Mouse (Mus musculus) MEL (cell line): ENCODE measurements around the gene Drc1. TPM values are rescaled to one million over a fixed set of nuclear protein-coding genes. Genes with fewer than 3 reads are reported as not detected.

Experiments
- DNase-seq: peaks from one replicate; pipeline ENCODE4 v3.0.0; 2011; ENCODE audit warnings: low read depth, low spot score
- H3K27ac ChIP-seq: 2 replicates; pipeline ENCODE4 v1.5.1; 2012; ENCODE audit warnings: low read depth, mild to moderate bottlenecking, control low read depth, low read length, moderate library complexity; ENCODE audit not compliant: control insufficient read depth
- H3K27me3 ChIP-seq, 2 experiments: fragments of 150-350 bp in 1 of 2; sonication (generic) in 1 of 2; 2 replicates each; pipeline ENCODE4 v1.6.1; 2012; ENCODE audit warnings: low read length in 2 of 2, mild to moderate bottlenecking in 2 of 2, improper control_type of control experiment in 1 of 2, moderate library complexity in 1 of 2; ENCODE audit not compliant: insufficient read depth in 2 of 2, control insufficient read depth in 1 of 2
- H3K36me3 ChIP-seq, 2 experiments: 2 replicates each; pipeline ENCODE4 v1.6.1; 2012 to 2014; ENCODE audit warnings: low read length in 2 of 2, improper control_type of control experiment in 1 of 2, inconsistent platforms in 1 of 2, mild to moderate bottlenecking in 1 of 2; ENCODE audit not compliant: insufficient read depth in 2 of 2, control insufficient read depth in 1 of 2
- H3K4me1 ChIP-seq, 2 experiments: fragments of 150-350 bp in 1 of 2; sonication (generic) in 1 of 2; 2 replicates each; pipeline ENCODE4 v1.6.1; 2012; ENCODE audit warnings: low read length in 2 of 2, improper control_type of control experiment in 1 of 2, mild to moderate bottlenecking in 1 of 2; ENCODE audit not compliant: insufficient read depth in 2 of 2, control insufficient read depth in 1 of 2
- H3K4me3 ChIP-seq, 2 experiments: fragments of 150-350 bp in 1 of 2; sonication (generic) in 1 of 2; 2 replicates each; pipeline ENCODE4 v1.5.1; 2012; ENCODE audit warnings: low read depth in 2 of 2, low read length in 2 of 2, mild to moderate bottlenecking in 2 of 2, moderate library complexity in 2 of 2, control low read depth in 1 of 2, improper control_type of control experiment in 1 of 2; ENCODE audit not compliant: control insufficient read depth in 1 of 2, insufficient read depth in 1 of 2
- H3K79me2 ChIP-seq: 2 replicates; pipeline ENCODE4 v1.6.1; 2012; ENCODE audit warnings: mild to moderate bottlenecking, low read length, moderate library complexity; ENCODE audit not compliant: control insufficient read depth, poor library complexity, insufficient read depth
- H3K9ac ChIP-seq: 2 replicates; pipeline ENCODE4 v1.6.1; 2012; ENCODE audit warnings: low read depth, mild to moderate bottlenecking, control low read depth, low read length, moderate library complexity; ENCODE audit not compliant: control insufficient read depth, poor library complexity, severe bottlenecking
- H3K9me3 ChIP-seq: fragments of 150-350 bp; sonication (generic); replicated peaks from 2 replicates; pipeline ENCODE4 v1.6.1; 2012; ENCODE audit warnings: mild to moderate bottlenecking, low read length, improper control_type of control experiment, moderate library complexity; ENCODE audit not compliant: insufficient read depth
- BHLHE40 ChIP-seq: IDR thresholded peaks from 2 replicates; pipeline ENCODE4 v1.6.1; 2012; ENCODE audit warnings: low read depth, mild to moderate bottlenecking, inconsistent platforms, low read length, improper control_type of control experiment, borderline replicate concordance
- CHD1 ChIP-seq: IDR thresholded peaks from 2 replicates; pipeline ENCODE4 v1.6.1; 2012; ENCODE audit warnings: low read depth, mild to moderate bottlenecking, inconsistent platforms, low read length, improper control_type of control experiment
- CTCF ChIP-seq, 3 experiments: IDR thresholded peaks in 2 of 3; conservative IDR thresholded peaks in 1 of 3; 2 replicates each; pipeline ENCODE4 v1.5.1; 2011 to 2012; ENCODE audit warnings: low read length in 3 of 3, low read depth in 2 of 3, mild to moderate bottlenecking in 2 of 3, improper control_type of control experiment in 1 of 3, inconsistent platforms in 1 of 3, mixed read lengths in 1 of 3, moderate library complexity in 1 of 3; ENCODE audit not compliant: control insufficient read depth in 1 of 3, insufficient read depth in 1 of 3, poor library complexity in 1 of 3, severe bottlenecking in 1 of 3
- E2F4 ChIP-seq: IDR thresholded peaks from 2 replicates; pipeline ENCODE4 v1.6.1; 2011; ENCODE audit warnings: low read depth, low read length, improper control_type of control experiment, borderline replicate concordance
- ELF1 ChIP-seq: IDR thresholded peaks from 2 replicates; pipeline ENCODE4 v1.6.1; 2014; ENCODE audit warnings: low read depth, mild to moderate bottlenecking, inconsistent platforms, low read length, improper control_type of control experiment, moderate library complexity
- EP300 ChIP-seq, 2 experiments: IDR thresholded peaks; 2 replicates each; pipeline ENCODE4 v1.6.1; 2011; ENCODE audit warnings: improper control_type of control experiment in 2 of 2, low read length in 2 of 2, low read depth in 1 of 2, mild to moderate bottlenecking in 1 of 2
- ETS1 ChIP-seq: IDR thresholded peaks from 2 replicates; pipeline ENCODE4 v1.6.1; 2012; ENCODE audit warnings: low read depth, mild to moderate bottlenecking, inconsistent platforms, low read length, improper control_type of control experiment, moderate library complexity
- GATA1 ChIP-seq: IDR thresholded peaks from 2 replicates; pipeline ENCODE4 v1.6.1; 2011; ENCODE audit warnings: low read depth, low read length, improper control_type of control experiment
- HCFC1 ChIP-seq: IDR thresholded peaks from 2 replicates; pipeline ENCODE4 v1.6.1; 2012; ENCODE audit warnings: low read depth, mild to moderate bottlenecking, inconsistent platforms, low read length, improper control_type of control experiment, moderate library complexity
- KAT2A ChIP-seq: conservative IDR thresholded peaks from 2 replicates; pipeline ENCODE4 v1.6.1; 2012; ENCODE audit warnings: low read depth, low read length, improper control_type of control experiment, inconsistent platforms
- MAFK ChIP-seq: IDR thresholded peaks from 2 replicates; pipeline ENCODE4 v1.6.1; 2011; ENCODE audit warnings: low read depth, mild to moderate bottlenecking, low read length, improper control_type of control experiment, borderline replicate concordance
- MAX ChIP-seq: IDR thresholded peaks from 2 replicates; pipeline ENCODE4 v1.6.1; 2011; ENCODE audit warnings: low read length, improper control_type of control experiment
- MEF2A ChIP-seq: IDR thresholded peaks from 2 replicates; pipeline ENCODE4 v1.6.1; 2014; ENCODE audit warnings: low read depth, mild to moderate bottlenecking, inconsistent platforms, low read length, improper control_type of control experiment; ENCODE audit not compliant: poor library complexity, insufficient replicate concordance, severe bottlenecking; ENCODE audit errors: extremely low read depth
- MYB ChIP-seq: IDR thresholded peaks from 2 replicates; pipeline ENCODE4 v1.6.1; 2011; ENCODE audit warnings: mild to moderate bottlenecking, low read depth, low read length, improper control_type of control experiment
- MYC ChIP-seq: IDR thresholded peaks from 2 replicates; pipeline ENCODE4 v1.6.1; 2011; ENCODE audit warnings: low read depth, mild to moderate bottlenecking, low read length, improper control_type of control experiment, moderate library complexity
- POLR2A ChIP-seq, 2 experiments: IDR thresholded peaks; 2 replicates each; pipeline ENCODE4 v1.6.1; 2011 to 2012; ENCODE audit warnings: low read length in 2 of 2, mild to moderate bottlenecking in 2 of 2, control low read depth in 1 of 2, improper control_type of control experiment in 1 of 2, low read depth in 1 of 2, moderate library complexity in 1 of 2; ENCODE audit not compliant: control insufficient read depth in 1 of 2, insufficient read depth in 1 of 2, poor library complexity in 1 of 2
- SIN3A ChIP-seq: IDR thresholded peaks from 2 replicates; pipeline ENCODE4 v1.6.1; 2012; ENCODE audit warnings: low read length, improper control_type of control experiment, inconsistent platforms
- SMC3 ChIP-seq: IDR thresholded peaks from 2 replicates; pipeline ENCODE4 v1.6.1; 2011; ENCODE audit warnings: low read depth, low read length, improper control_type of control experiment
- TBP ChIP-seq: IDR thresholded peaks from 2 replicates; pipeline ENCODE4 v1.8.0; 2011; ENCODE audit warnings: low read depth, low read length, improper control_type of control experiment
- TCF12 ChIP-seq: IDR thresholded peaks from 2 replicates; pipeline ENCODE4 v1.6.1; 2014; ENCODE audit warnings: low read depth, mild to moderate bottlenecking, inconsistent platforms, low read length, improper control_type of control experiment, moderate library complexity
- ZC3H11A ChIP-seq: IDR thresholded peaks from 2 replicates; pipeline ENCODE4 v1.6.1; 2012; ENCODE audit warnings: low read depth, mild to moderate bottlenecking, inconsistent platforms, low read length, improper control_type of control experiment
- ZKSCAN1 ChIP-seq: IDR thresholded peaks from 2 replicates; pipeline ENCODE4 v1.6.1; 2012; ENCODE audit warnings: low read depth, mild to moderate bottlenecking, inconsistent platforms, low read length, improper control_type of control experiment, moderate library complexity
- ZMIZ1 ChIP-seq: IDR thresholded peaks from 2 replicates; pipeline ENCODE4 v1.6.1; 2012; ENCODE audit warnings: low read depth, mild to moderate bottlenecking, inconsistent platforms, low read length, improper control_type of control experiment, moderate library complexity
- ZNF384 ChIP-seq: IDR thresholded peaks from 2 replicates; pipeline ENCODE4 v1.6.1; 2012; ENCODE audit warnings: low read depth, mild to moderate bottlenecking, inconsistent platforms, low read length, improper control_type of control experiment
- polyA plus RNA-seq, 2 experiments: library from polyadenylated mRNA; stranded (reverse) in 1 of 2; unstranded in 1 of 2; fragments of >175 nt in 1 of 2; fragments of >200 nt in 1 of 2; gene quantifications; 2 replicates each; pipeline versions ENCODE4 v1.2.1 to v1.2.4; 2012; ENCODE audit warnings: low replicate concordance in 2 of 2, low read depth in 1 of 2; ENCODE audit not compliant: insufficient read length in 2 of 2, insufficient read depth in 1 of 2, missing spikeins in 1 of 2
- total RNA-seq: library from RNA; depleted of rRNA; stranded (reverse); fragments of 300-350 nt; gene quantifications from 2 replicates; pipeline ENCODE4 v1.2.3, GENCODE M21; 2012

The Drc1 gene
- total and polyA plus RNA-seq, 3 experiments = not detected

GRCm38 (mm10) chr5:30343886-30344285 lies 62.7 kb downstream of the Drc1 start:
- no peaks in the 10 kb centered on the region for H3K79me2 ChIP-seq
- no peaks in the 10 kb centered on the region for H3K36me3 ChIP-seq
- H3K4me1 ChIP-seq = no peaks in the 10 kb centered on the region
- H3K27me3 ChIP-seq = peaks cover 0 to 6% of the 10 kb centered on the region in 2 experiments; a peak in 2 of 4 replicates
- TF ChIP-seq TBP = no peak
- TF ChIP-seq SIN3A = no peak
- no peak for TF ChIP-seq KAT2A
- TF ChIP-seq SMC3 = no peak
- TF ChIP-seq CHD1 = no peak
- no peak for TF ChIP-seq MEF2A
- TF ChIP-seq EP300 (IDR thresholded peaks at IDR 0.05; ENCODE audit: low read depth in 1 of 2, low read length in 2 of 2) = no peak
- TF ChIP-seq ZMIZ1 = no peak
- no peak for TF ChIP-seq MAX
- TF ChIP-seq BHLHE40 = no peak
- no peak for TF ChIP-seq TCF12
- no peak for TF ChIP-seq HCFC1
- TF ChIP-seq MYC = no peak
- no peak for TF ChIP-seq MAFK
- no peak for TF ChIP-seq GATA1
- no peak for TF ChIP-seq CTCF (IDR thresholded peaks at IDR 0.05 in 2 of 3, conservative IDR thresholded peaks at IDR 0.05 in 1 of 3; ENCODE audit: control insufficient read depth in 1 of 3, insufficient read depth in 1 of 3, low read depth in 2 of 3, low read length in 3 of 3, poor library complexity in 1 of 3, severe bottlenecking in 1 of 3)
- TF ChIP-seq E2F4 = no peak
- TF ChIP-seq ETS1 = no peak
- no peak for TF ChIP-seq ZNF384
- TF ChIP-seq ZKSCAN1 = no peak
- no peak overlapping the region for H3K27ac ChIP-seq
- peak; percentile 26 for DNase-seq
- no peaks in the 10 kb centered on the region for H3K9me3 ChIP-seq
- H3K9ac ChIP-seq = no peak overlapping the region
- H3K4me3 ChIP-seq = no peak overlapping the region

GRCm38 (mm10) chr5:30353605-30354004 lies 72.4 kb downstream of the Drc1 start:
- Histone ChIP-seq H3K4me1 (no peaks in the 10 kb centered on the region), H3K79me2 (no peaks in the 10 kb centered on the region), H3K27me3 (peaks cover 3 to 4% of the 10 kb centered on the region in 2 experiments; a peak in 3 of 4 replicates), H3K9ac (no peak overlapping the region), H3K9me3 (no peaks in the 10 kb centered on the region), H3K36me3 (no peaks in the 10 kb centered on the region), H3K27ac (no peak overlapping the region), H3K4me3 (no peak overlapping the region)
- no peak for DNase-seq
- TF ChIP-seq MYB (no peak), SIN3A (no peak), POLR2A (IDR thresholded peaks at IDR 0.05; ENCODE audit: control insufficient read depth in 1 of 2, insufficient read depth in 1 of 2, low read depth in 1 of 2, low read length in 2 of 2, poor library complexity in 1 of 2) (no peak), ELF1 (no peak), ZC3H11A (no peak), MEF2A (no peak)
